Mouse (Mus musculus): ENCODE results near the gene Rere.

DNA sequence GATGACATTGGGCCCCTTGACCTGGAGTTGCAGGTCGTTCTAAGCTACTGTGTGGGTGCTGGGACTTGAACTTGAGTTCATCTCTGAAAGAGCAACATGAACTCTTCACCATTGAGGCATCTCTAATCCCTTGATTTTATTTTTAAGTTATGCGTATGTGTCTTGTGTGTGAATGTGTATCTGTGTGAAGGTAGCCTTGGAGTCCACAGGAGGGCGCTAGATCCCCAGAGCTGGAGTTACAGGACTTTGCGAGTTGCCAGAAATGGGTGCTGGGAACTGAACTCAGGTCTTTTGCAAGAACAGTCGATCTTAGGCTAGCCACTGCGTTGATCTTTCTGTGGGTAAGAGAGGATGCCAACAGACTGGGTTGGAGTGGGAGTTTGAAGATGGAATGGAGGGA, 375.1 kb downstream of the Rere start:
- TF ChIP-seq POLR2A (IDR thresholded peaks at IDR 0.05; ENCODE audit: borderline replicate concordance, extremely low read depth, insufficient read depth, insufficient read length, poor library complexity, severe bottlenecking) (no peak), CTCF (IDR thresholded peaks at IDR 0.05; ENCODE audit: borderline replicate concordance, extremely low read depth, insufficient read depth, insufficient read length) (peak; percentile 20; the same call in 1 of the 2 replicates)
